Mouse (Mus musculus): Measurements from ENCODE around the gene Acly. TPM values are rescaled to one million over a fixed set of nuclear protein-coding genes. Genes with fewer than 3 reads are reported as not detected.
A peak's percentile ranks its signal among the peaks of the same experiment; 100 is the strongest.

The Acly gene
- polyA plus RNA-seq, 1 experiment from 2014 or later, result 255 TPM

DNA sequence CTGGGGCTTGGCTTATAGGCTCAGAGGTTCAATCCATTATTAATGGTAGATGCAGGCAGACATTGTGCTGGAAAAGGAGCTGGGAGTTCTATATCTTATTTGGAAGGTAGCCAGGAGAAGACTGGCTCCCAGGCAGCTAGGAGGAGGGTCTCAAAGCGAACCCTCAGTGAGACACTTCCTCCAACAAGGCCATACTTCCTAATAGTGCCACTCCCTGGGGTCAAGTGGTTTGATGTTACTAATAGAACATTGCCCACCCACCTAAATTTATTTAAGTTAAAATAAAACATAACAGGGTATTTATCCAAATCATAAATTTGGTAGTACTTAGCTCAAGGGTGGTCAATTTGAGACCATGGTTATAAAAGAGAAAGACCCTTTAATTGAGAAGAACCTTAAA lies 62.0 kb downstream of the Acly start:
- Histone ChIP-seq H3K27me3 (no peaks in the 10 kb centered on the region), H3K4me1 (replicated peaks) (peaks cover 30% of the 10 kb centered on the region), H3K9me3 (no peaks in the 10 kb centered on the region), H3K4me3 (no peak overlapping the region), H3K4me2 (no peak overlapping the region), H3K36me3 (peaks cover 23% of the 10 kb centered on the region), H3K9ac (no peak overlapping the region), H3K27ac (no peak overlapping the region)
- WGBS, result 82% methylated on average over 1 of the region's 1 CpGs
- ATAC-seq (ENCODE audit: low FRiP score), result no peak

DNA sequence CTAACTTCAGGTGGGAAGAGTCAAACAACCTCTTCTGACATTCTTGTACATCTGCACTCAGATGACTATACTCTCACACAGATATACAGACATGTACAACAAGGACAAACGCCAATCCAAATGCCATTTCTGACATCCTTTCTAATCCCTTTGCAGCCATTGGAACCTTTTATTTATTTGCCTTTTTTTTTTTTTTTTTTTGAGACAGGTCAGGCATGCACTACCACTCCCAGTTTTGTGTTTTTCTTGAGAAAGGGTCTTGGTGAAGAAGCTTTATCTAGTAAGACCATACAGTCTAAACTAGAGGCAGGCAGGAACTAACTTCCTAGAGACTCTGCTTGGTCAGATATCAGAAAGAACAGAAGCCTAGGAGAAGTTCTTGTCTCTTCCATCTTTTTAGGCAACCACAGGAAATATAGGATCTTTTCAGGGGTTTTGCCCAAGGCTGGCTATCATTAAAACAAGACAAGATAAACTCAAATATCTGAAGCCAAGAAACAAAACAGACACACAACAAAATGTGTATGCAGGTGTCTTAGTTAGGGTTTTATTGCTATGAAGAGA lies 62.5 kb downstream of the Acly start:
- no peak overlapping the region for H3K27ac ChIP-seq
- H3K36me3 ChIP-seq, result peaks cover 27% of the 10 kb centered on the region
- peaks cover 25% of the 10 kb centered on the region for H3K4me1 ChIP-seq (replicated peaks)
- no peak for ATAC-seq (ENCODE audit: low FRiP score)
- no peaks in the 10 kb centered on the region for H3K9me3 ChIP-seq
- no peaks in the 10 kb centered on the region for H3K27me3 ChIP-seq
- WGBS, result 95% methylated on average over 1 of the region's 1 CpGs
- H3K9ac ChIP-seq, result no peak overlapping the region
- no peak overlapping the region for H3K4me2 ChIP-seq
- no peak overlapping the region for H3K4me3 ChIP-seq

DNA sequence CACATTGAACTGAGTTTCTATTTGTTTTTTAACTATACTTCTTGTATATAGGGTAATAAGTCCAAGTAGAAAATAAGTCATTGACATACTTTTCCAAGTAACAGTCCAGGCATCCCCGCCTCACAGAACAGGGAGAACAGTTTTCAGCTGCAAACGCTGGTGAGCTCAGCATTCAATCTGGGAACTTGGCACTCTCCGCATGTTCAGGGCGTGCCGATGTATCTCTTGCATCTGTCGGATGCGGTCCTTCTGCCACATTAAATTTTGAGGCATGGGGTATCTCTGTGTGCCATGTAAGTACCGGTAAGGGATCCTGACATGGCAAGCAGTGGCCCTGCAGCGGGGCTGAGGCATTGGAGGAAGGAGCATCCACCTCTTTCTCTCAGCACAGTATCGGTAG lies 65.1 kb downstream of the Acly start:
- Histone ChIP-seq H3K4me2 (no peak overlapping the region), H3K27me3 (no peaks in the 10 kb centered on the region), H3K27ac (no peak overlapping the region), H3K9ac (no peak overlapping the region), H3K9me3 (no peaks in the 10 kb centered on the region), H3K4me3 (no peak overlapping the region), H3K4me1 (replicated peaks) (0 out of 2 replicates have a peak, but pooled peaks cover 8% of the 10 kb centered on the region), H3K36me3 (peaks cover 41% of the 10 kb centered on the region)
- no peak for ATAC-seq (ENCODE audit: low FRiP score)
- 95% methylated on average over 10 of the region's 10 CpGs for WGBS

DNA sequence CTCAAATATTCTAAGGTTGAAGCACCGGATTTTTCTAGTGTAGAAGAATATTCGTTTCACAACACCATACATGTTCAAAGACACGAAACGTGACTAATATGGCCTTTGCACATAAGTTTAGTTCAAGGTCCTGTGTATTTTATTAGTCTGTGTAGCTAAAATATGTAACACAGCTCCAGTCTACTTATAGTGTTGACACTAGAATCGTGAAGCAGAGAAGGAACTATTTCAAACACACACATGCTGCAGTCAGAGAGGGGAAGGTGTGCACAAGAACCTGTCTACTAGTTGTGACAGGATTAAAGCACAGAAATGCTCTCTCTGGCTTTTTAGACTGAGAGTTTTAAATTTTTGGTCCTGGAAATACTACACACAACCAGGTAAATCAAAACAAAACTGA lies 70.1 kb downstream of the Acly start:
- Histone ChIP-seq H3K4me1 (replicated peaks) (no peaks in the 10 kb centered on the region), H3K27me3 (no peaks in the 10 kb centered on the region), H3K9me3 (no peaks in the 10 kb centered on the region), H3K4me2 (no peak overlapping the region), H3K27ac (no peak overlapping the region), H3K4me3 (no peak overlapping the region), H3K9ac (no peak overlapping the region), H3K36me3 (peaks cover 51% of the 10 kb centered on the region)
- no peak for ATAC-seq (ENCODE audit: low FRiP score)
- 90% methylated on average over 5 of the region's 5 CpGs for WGBS

DNA sequence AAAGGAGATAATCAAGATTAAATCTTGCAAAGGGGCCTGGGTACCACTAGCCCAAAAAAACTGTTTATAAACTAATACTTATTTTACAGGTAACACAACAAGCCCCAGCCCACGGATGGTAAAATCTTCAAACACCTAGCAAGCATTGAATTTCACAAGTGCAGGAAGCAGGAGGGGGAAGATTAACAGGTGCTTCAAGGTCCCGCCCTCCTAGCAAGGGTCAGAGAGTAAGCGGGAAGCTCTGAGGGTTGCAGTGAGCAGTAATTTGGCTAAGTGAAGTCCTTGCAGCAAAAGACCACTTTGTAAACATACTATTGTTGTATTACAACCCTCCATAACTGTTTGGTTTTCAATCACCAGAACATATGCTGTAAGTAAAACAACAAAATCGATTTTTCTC lies 70.6 kb downstream of the Acly start:
- Histone ChIP-seq H3K27ac (no peak overlapping the region), H3K4me2 (no peak overlapping the region), H3K27me3 (no peaks in the 10 kb centered on the region), H3K9ac (no peak overlapping the region), H3K9me3 (no peaks in the 10 kb centered on the region), H3K36me3 (peaks cover 52% of the 10 kb centered on the region), H3K4me3 (no peak overlapping the region), H3K4me1 (replicated peaks) (no peaks in the 10 kb centered on the region)
- 88% methylated on average over 4 of the region's 4 CpGs for WGBS
- ATAC-seq (ENCODE audit: low FRiP score), result no peak

DNA sequence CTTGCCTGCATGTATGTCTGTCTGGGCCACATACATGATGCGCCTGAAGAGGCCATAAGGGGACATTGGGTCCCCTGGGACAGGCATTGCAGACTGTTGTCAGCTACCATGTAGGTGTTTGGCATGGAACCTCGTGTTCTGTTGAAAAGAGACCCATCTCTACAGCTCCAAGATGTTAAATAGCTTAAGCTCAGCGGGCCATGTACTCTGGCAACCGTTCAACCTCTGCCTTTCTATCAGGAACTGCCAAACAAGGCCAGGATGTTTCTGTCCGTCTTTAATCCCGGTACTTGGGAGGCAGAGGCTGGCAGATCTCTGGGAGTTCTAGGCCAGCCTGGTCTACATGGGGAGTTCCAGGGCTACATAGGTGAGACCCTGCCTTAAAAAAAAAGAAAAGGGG lies 85.2 kb downstream of the Acly start:
- H3K27ac ChIP-seq, result no peak overlapping the region
- peaks cover 24% of the 10 kb centered on the region for H3K4me1 ChIP-seq (replicated peaks)
- no peak overlapping the region for H3K9ac ChIP-seq
- H3K4me3 ChIP-seq, result no peak overlapping the region
- no peak overlapping the region for H3K4me2 ChIP-seq
- no peaks in the 10 kb centered on the region for H3K9me3 ChIP-seq
- no peaks in the 10 kb centered on the region for H3K27me3 ChIP-seq
- H3K36me3 ChIP-seq, result peaks cover 2% of the 10 kb centered on the region
- no peak for ATAC-seq (ENCODE audit: low FRiP score)
- WGBS, result 88% methylated on average over 6 of the region's 6 CpGs

DNA sequence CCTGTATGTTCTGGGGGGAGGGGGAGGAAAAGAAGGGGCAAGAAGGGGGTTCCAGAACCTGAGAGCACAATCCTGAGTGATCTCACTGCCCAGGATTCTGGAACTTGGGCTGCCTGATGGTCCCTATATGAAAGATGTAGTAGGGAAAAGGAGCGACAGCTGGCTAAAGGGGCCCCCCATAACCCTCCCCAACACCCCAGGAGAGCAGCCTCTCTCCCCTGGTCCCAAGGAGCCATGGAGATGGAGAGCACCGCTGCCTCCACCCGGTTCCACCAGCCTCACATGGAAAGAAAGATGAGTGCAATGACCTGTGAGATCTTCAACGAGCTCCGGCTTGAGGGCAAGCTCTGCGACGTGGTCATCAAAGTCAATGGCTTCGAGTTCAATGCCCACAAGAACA lies 86.0 kb downstream of the Acly start, which contains the start of the genes Nt5c3b and Klhl10:
TSS of gene Nt5c3b (minus strand) at position 12 of the 400 bp plus-strand sequence.
TSS of gene Klhl10 (plus strand) at position 121 of the 400 bp plus-strand sequence.
- peaks cover 8% of the 10 kb centered on the region for H3K36me3 ChIP-seq
- 88% methylated on average over 8 of the region's 8 CpGs for WGBS
- H3K27me3 ChIP-seq, result no peaks in the 10 kb centered on the region
- peak within 1 kb of the TSS; percentile 80 for H3K4me3 ChIP-seq
- ATAC-seq (ENCODE audit: low FRiP score), result no peak
- peak within 1 kb of the TSS; percentile 69 for H3K4me2 ChIP-seq
- peak within 1 kb of the TSS; percentile 73 for H3K27ac ChIP-seq
- H3K4me1 ChIP-seq (replicated peaks), result peaks cover 24% of the 10 kb centered on the region
- peak within 1 kb of the TSS; percentile 91 for H3K9ac ChIP-seq
- H3K9me3 ChIP-seq, result no peaks in the 10 kb centered on the region

DNA sequence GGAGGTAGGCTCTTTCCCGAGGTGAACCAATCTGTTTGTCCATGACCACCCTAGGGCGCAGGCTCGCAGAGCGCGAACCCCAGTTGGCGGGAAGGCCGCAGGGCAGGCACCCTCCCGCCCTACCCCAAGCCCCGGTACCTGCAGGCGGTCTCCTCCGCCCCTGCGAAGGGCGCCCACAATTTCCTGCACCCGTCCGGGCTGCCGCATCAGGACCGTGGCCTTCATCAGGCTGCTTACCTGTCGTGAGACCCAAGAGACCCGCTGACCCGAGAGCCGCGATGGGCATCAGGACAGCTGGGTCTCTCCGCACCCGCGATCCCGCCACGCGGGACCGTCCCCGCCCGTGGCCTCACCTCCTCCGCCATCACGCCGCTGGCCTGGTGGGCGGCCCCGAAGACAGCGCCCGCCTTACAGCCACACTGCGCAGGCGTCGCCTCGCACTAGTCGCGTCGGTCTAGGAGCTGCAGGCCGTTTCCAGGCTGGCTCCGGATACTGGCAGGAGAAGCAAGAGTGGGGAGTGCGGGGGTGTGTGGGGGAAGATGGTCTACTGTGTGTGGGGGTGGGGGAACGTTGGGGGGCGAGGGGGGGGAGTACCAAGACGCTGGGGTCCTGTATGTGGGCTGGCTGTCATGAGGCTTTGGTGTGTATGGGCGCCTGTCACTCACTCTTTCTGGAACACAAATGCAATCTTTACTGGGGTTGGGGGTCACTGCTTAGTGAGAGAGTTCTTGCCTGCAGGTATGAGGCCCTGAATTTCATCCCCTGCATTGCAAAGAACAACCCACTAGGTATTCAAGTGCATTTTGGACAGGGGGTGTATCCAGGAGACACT lies 86.9 kb downstream of the Acly start:
- H3K4me3 ChIP-seq, result peak overlapping the region; percentile 80
- no peaks in the 10 kb centered on the region for H3K27me3 ChIP-seq
- H3K9ac ChIP-seq, result peak overlapping the region; percentile 91
- H3K27ac ChIP-seq, result peak overlapping the region; percentile 73
- 1% methylated on average over 52 of the region's 52 CpGs for WGBS
- peak overlapping the region; percentile 69 for H3K4me2 ChIP-seq
- peaks cover 24% of the 10 kb centered on the region for H3K4me1 ChIP-seq (replicated peaks)
- H3K9me3 ChIP-seq, result no peaks in the 10 kb centered on the region
- ATAC-seq (ENCODE audit: low FRiP score), result peak; percentile 97
- H3K36me3 ChIP-seq, result peaks cover 17% of the 10 kb centered on the region

DNA sequence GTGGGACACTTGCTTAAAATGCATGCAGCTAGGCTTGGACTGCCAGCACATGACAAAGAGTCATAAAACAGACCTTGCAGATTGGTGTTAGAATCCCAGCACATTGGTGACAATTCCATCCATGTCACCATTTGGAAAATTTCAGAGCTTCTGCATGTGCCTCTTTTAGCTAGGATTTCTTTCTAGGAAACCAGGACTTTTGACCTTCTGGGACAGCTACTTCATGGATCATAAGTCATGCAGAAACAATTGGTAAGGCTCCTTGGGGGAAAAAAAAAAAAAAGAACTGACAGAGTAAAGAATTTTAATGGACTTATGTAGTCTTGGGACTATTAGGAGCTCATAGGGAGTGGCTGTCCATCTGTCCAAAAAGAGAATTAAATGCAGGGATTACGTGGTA lies 89.9 kb downstream of the Acly start:
- no peak overlapping the region for H3K9ac ChIP-seq
- H3K4me3 ChIP-seq, result no peak overlapping the region
- no peak overlapping the region for H3K27ac ChIP-seq
- H3K4me2 ChIP-seq, result no peak overlapping the region
- no peak for ATAC-seq (ENCODE audit: low FRiP score)
- WGBS, result 76% methylated on average over 1 of the region's 1 CpGs
- H3K4me1 ChIP-seq (replicated peaks), result peaks cover 24% of the 10 kb centered on the region
- H3K9me3 ChIP-seq, result no peaks in the 10 kb centered on the region
- H3K27me3 ChIP-seq, result no peaks in the 10 kb centered on the region
- peaks cover 35% of the 10 kb centered on the region for H3K36me3 ChIP-seq

DNA sequence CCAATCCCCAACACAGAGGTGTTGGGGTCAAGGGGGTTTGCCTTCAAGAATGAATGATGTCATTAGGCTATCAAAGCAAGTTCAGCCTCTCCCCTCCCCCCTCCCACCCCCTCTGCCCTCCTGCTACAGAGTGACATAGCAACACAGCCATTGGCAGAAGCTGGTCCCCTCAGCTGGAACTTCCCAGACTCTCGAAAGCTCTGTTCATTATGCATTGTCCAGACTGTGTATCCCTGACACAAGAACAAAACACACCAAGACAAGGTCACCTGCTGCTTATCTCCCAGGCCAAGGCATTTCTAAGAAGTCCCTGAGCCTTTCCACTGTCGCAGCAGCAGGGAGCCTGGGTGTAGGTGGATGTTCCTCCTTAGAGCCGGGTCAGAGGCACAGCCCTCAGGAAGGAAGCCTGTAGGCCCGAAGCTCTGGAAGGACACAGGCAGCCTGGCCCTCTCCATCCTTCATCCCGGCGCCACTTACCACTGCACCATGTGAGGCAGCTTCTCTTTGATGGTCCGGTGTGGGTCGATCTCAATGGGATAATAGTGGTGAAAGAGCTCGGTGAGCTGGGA lies 92.0 kb downstream of the Acly start:
- no peaks in the 10 kb centered on the region for H3K9me3 ChIP-seq
- peaks cover 48% of the 10 kb centered on the region for H3K36me3 ChIP-seq
- WGBS, result 20% methylated on average over 9 of the region's 9 CpGs
- H3K27ac ChIP-seq, result no peak overlapping the region
- H3K4me3 ChIP-seq, result no peak overlapping the region
- ATAC-seq (ENCODE audit: low FRiP score), result no peak
- H3K9ac ChIP-seq, result no peak overlapping the region
- peaks cover 17% of the 10 kb centered on the region for H3K4me1 ChIP-seq (replicated peaks)
- H3K4me2 ChIP-seq, result no peak overlapping the region
- H3K27me3 ChIP-seq, result no peaks in the 10 kb centered on the region

DNA sequence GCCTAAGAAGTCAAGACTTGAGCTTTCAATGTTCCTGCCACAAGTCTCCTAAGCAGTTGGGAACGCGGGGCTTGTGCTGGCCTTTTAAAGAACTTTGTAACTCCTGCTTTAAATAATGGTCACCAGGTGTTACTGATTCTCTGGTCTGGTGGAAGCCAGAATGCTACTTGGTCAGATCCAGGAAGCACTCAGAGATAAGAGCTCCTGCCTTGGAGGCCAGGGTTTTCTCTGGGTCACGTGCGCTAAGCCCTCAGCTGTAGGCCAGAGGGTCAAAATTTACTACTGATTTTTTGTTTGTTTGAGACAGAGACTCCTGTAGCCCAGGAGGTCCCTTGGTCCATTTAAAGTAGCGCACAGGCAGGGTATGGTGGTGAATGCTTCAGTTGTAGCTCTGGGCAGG lies 95.8 kb downstream of the Acly start:
- H3K4me3 ChIP-seq, result no peak overlapping the region
- H3K9me3 ChIP-seq, result no peaks in the 10 kb centered on the region
- 97% methylated on average over 5 of the region's 5 CpGs for WGBS
- peaks cover 59% of the 10 kb centered on the region for H3K36me3 ChIP-seq
- H3K9ac ChIP-seq, result no peak overlapping the region
- H3K4me2 ChIP-seq, result no peak overlapping the region
- ATAC-seq (ENCODE audit: low FRiP score), result no peak
- H3K27me3 ChIP-seq, result no peaks in the 10 kb centered on the region
- H3K27ac ChIP-seq, result no peak overlapping the region
- H3K4me1 ChIP-seq (replicated peaks), result no peaks in the 10 kb centered on the region

DNA sequence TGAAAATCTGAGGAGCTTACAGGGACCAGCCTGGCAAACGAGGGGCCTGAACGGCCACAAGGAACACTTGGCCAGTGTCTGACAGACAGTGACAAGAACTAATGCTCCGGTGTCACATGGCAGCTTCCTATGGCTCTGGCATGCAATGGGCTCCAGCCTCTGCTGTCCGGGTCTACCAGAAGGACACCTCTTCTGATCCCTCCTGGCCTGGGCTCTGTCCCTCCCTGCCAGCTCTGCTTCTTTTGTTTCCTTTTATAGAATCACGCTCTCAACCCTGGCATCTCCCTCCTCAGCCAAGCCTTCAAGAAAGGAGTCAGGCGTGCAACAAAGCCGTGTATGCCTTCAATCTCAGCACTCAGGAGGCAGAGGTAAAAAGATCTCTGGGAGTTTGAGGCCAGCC lies 97.7 kb downstream of the Acly start:
- no peak overlapping the region for H3K27ac ChIP-seq
- H3K4me2 ChIP-seq, result no peak overlapping the region
- WGBS, result 93% methylated on average over 7 of the region's 7 CpGs
- H3K36me3 ChIP-seq, result peaks cover 45% of the 10 kb centered on the region
- no peaks in the 10 kb centered on the region for H3K27me3 ChIP-seq
- H3K4me1 ChIP-seq (replicated peaks), result 0 out of 2 replicates have a peak, but pooled peaks cover 3% of the 10 kb centered on the region
- H3K9ac ChIP-seq, result no peak overlapping the region
- no peak overlapping the region for H3K4me3 ChIP-seq
- no peak for ATAC-seq (ENCODE audit: low FRiP score)
- no peaks in the 10 kb centered on the region for H3K9me3 ChIP-seq
